Mouse (Mus musculus) retina, adult 2 months (tissue): ENCODE results near the gene Hcls1.

Experiments
- DNase-seq: peaks from one replicate; pipeline ENCODE4 v3.0.0-alpha.2; 2012; ENCODE audit warnings: low read depth, low spot score

The Hcls1 gene

GRCm38 (mm10) chr16:36930231-36931136, 4.3 kb upstream of the Hcls1 start:
- no peak for DNase-seq

DNA sequence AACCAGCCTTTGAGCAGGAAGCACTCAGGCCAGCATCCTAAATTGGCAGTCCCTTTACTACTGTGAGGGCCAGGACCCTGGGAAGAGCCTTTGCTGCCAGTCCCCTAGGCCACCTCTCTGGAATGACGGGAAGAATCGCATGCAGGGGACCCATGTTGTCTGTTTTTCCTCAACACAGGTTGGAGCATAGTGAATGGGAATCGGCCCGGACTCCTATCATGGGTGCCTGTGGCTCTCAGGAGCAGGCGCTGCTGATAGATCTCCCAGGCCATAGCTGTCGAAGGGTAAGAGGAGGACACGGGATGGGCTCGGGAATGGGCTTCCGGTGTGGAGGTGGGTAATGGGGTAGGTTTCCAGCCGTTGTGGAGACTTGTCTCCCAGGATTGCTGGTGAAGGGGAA, 3.4 kb upstream of the Hcls1 start:
- no peak for DNase-seq

- no peak for DNase-seq
Observed at GRCm38 (mm10) chr16:36931976-36932375, 2.8 kb upstream of the Hcls1 start.

DNA sequence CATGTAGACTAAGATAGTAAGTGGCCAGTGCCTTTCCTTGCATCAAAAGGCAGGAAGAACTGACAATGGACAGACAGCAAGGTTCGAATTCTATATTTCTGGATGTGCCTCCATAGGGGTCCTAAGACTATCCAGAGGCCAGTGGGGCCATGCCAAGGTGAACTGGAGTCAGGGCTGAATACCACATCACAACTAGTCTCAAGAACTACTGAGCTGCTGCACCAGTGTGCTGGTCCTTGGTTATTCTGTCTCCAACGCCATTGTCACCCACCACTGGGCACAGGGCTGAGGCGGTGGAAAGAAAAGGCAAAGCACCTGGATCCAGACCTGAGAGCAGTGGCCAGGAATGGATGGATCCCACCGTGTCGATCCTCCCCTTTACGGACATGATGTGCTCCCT, 2.2 kb upstream of the Hcls1 start:
- no peak for DNase-seq

- no peak for DNase-seq
Observed at GRCm38 (mm10) chr16:36934131-36934840, 497 bp upstream of the Hcls1 start.

DNA sequence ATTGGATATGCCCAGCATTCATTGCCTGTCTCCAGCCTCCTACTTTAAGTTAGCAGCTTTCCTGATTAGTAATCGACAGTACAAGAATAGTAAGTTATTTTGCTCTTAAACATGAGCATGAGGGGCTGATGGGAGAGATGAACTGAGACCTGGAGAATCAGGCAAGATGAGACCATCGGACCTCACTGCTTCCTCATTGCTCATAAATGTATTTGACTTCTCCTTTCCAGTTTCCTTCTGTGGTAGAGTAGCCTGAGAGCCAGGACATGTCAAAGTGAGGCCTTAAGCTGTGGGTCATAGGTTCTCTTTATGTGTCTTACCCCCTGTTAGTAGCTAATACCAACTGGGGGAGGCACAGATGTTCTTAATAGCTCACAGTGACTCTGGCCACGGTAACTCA, 1.0 kb downstream of the Hcls1 start:
- DNase-seq = no peak

DNA sequence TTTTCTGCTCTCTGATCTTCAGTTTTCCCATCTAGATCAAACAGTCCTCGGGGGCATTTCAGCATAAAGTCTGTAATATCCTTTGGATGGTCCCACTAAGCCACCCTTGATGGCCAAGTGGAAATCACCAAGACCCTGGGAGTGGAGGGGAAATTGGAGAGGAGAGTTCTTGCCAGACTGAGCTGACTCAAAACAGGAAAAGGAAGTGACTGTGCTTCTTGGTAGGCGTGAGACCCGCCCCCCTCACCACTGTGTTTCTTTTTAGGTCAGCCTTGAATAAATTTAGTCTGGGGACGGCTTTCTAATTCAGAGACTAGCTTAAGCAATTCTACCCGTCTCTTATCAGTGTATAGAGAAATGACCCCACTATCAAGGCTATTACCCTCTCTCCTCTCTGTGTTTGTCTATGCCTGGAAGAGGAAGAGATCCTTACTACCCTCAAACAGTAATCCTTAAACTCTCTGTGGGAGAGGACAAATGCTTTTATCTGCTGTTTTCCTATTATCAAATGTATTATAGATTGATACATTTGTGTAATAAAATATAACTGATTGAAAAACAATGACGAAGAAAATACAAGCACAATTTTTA, 6.4 kb downstream of the Hcls1 start:
- DNase-seq = no peak

DNA sequence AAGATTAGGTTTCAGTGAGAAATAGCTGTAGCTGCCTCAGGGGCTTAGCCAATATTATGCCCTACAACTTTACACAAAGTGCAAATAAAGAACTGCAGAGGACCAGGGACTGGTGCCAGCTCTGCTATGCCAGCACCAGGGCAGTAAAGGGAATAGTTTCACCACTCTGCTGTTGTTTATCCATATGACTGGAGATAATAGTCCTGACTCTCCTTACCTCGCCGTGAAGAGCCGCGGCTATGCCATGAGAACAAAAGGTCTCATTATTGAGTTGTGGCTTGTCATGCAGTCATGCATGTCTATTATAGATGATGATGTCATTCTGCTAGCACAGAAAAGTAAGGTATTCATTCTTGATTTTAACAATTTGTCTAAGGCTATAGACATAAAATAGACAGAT, 7.1 kb downstream of the Hcls1 start:
- no peak for DNase-seq

DNA sequence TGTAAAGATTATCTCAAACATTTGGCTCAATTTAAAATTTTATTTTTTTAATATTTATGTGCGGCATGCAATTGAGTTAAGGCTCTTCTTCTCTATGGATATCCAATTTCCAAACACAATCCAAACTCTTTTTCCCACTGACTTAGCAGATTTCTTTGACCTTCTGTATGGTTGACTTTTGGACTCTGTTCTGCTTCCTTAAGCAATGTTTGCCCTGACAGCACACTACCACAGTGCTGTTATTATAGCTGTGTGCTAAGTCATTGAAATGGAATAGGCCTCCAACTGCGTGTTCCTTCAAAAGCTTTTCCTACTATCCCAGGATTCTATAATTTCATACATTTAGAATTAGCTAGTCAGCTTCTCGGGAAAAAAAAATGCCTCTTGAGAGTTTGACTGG, 8.8 kb downstream of the Hcls1 start:
- DNase-seq = no peak

DNA sequence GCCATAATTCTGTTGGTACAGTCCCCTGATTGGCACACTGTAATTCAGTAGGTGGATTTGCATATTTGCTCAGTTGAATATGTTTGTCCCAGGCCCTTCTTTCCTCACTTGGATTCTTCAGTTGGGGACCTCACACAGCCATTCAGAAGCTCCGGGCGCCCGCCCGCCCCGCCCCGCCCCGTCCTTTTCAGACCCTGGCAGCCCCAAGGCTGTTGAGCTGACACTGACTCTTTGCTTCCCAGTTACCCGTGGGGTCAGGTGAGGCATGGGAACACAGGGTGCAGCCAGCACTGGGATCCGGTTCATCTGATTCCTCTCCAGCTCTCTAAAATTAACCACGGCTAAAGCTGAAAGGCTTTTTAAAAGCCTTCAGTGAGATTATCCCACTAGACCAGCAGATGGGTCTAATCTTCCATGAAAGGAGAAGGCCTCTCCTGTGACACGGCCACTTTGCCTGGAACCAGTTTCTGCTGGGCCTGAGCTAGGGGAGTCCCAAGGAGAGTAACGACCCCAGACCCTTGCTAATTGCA, 10.2 kb downstream of the Hcls1 start:
- DNase-seq = peak; percentile 77

- no peak for DNase-seq
Observed at GRCm38 (mm10) chr16:36946459-36947159, 11.8 kb downstream of the Hcls1 start.

- DNase-seq = no peak
Observed at GRCm38 (mm10) chr16:36947646-36948197, 12.9 kb downstream of the Hcls1 start.

GRCm38 (mm10) chr16:36949614-36950336, 15.0 kb downstream of the Hcls1 start:
- no peak for DNase-seq

DNA sequence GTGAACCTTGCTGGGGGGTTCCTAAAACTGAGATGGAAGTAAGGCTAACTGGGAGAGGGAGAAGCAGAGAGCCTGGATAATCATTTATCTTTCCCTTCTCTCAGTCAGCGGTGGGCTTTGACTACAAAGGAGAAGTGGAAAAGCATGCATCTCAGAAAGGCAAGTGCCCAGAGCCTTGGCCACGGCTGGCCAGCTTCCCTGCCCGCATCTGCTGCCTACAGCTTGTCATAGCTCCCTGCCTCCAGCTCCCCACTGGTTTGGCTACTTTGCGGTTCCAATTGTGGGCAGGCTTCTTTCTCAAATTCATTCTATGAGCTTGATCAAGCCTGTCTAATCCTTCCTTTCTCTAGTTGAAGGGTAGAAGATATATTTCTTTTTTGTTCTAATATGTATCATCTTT, 16.2 kb downstream of the Hcls1 start:
- no peak for DNase-seq

GRCm38 (mm10) chr16:36955106-36955505, 20.3 kb downstream of the Hcls1 start:
- DNase-seq = peak; percentile 36

- no peak for DNase-seq
Observed at GRCm38 (mm10) chr16:36963415-36963814, 28.6 kb downstream of the Hcls1 start.

DNA sequence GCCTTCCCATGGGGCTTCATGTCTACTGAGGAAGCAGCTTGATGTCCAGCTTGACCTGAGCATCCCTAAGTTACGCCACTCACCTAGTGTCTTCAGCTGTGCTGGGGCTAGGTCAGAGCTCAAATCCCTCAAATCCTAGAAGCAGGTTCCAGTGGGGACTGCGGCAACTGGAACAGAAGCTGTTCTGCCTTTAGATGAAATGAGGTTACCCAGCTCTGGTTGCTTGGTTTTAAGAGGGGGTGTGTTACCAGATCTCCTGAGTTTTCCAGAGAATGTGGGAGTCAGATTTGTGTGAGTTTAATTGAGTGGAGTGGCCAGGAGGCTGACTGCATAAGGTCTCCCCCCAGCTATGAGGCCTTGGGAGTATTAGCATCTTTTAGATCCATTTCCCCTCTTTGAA, 44.3 kb downstream of the Hcls1 start:
- no peak for DNase-seq

DNA sequence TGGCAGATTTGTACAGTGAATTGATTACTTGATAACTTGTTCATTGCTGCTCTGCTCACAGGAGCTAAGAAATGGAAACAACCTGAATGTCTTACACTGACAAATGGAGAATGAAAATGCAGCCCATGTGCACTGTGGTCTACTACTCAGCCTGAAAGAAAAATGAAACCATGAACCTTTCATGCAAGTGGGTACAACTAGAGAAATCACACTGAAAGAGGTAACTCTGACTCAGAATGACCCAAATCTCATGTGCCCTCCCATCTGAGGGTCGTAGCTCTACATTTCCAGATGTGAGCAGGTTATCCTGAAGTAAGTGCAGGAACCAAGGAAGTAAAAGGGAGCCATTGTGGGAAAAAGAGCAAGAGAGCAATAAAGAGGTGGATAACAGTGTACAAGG, 49.0 kb downstream of the Hcls1 start:
- DNase-seq = no peak

DNA sequence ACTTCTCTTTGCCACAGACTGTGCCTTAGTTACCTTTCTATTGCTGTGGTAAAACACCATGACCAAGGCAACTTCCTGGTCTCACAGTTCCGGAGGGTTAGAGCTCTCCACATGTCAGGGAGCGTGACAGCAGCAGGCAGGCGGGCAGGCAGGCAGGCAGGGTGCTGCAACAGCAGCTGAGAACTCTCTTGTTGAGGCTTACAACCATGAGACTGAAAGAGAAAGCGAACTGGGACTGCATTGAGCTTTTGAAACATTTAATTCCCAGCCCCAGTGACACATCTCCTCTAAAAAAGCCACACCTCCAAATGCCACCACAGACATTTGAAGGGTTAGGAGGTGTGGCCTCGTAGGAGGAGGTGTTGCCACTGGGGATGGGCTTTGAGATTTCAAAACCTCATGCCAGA, 50.9 kb downstream of the Hcls1 start:
- DNase-seq = no peak

DNA sequence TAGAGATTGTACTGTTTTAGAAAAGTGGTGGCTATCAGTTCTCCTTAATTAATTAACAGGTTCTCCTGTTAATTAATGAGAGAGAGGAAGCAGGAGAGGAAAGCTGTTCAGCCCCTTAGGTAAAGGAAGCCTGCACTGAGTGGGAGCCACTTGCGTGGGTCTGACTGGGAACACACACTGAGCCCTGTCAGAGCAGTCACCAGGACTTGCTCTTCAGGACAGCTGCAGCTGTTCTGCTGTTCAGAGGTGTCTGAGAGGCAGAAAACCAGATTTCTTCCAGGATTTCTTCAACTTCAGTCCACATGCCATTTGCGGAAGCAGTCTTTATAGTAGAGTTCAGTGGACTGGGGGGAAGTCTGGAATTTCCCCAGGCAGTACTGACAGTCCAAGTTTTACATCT, 52.6 kb downstream of the Hcls1 start:
- no peak for DNase-seq

DNA sequence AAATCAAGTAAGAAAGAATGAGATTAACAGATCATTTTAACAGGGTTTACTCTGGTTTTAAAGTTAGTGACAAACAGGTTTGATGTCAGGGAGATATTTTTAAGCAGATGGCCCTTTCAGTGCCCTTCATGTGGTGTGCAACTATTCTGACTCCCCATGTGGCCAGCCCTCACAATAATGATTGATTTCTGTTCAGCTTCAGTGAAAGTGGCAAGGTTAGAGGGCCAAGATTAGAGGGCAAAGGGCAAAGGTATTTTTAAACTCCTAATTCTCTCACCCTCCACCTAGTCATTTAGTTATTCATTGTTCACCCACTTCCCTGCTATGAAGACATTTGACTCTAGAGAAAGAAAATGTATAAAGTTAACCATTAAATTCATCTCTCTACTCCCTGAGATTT, 53.3 kb downstream of the Hcls1 start:
- DNase-seq = no peak
